Mouse (Mus musculus) adipose tissue, adult 10 weeks (tissue): Measurements from ENCODE around the gene Fbxw7. TPM values are rescaled to one million over a fixed set of nuclear protein-coding genes. Genes with fewer than 3 reads are reported as not detected.

Source experiments
- polyA plus RNA-seq: library from polyadenylated mRNA; stranded (reverse); fragments of 350-450 nt; fragmentation: Illumina TruSeq; extraction: RNeasy Lipid Tissue Mini Kit (QIAGEN cat#74804); gene quantifications from one replicate; pipeline ENCODE4 v1.2.3, GENCODE M21; 2014; ENCODE audit warnings: low read depth, low replicate concordance

The Fbxw7 gene
- polyA plus RNA-seq: 9.9 TPM

GRCm38 (mm10) chr3:84814762-84815381 is at the start of gene Fbxw7:
TSS of gene Fbxw7 (plus strand) at chr3:84815268.

Other genes with a start within 250 kb of the Fbxw7 start
- gene Arfip1, start 232.6 kb upstream of the Fbxw7 start, polyA plus RNA-seq: 36.5 TPM
- 0.22 TPM for gene Tigd4, start 221.7 kb upstream of the Fbxw7 start, polyA plus RNA-seq
- gene Tmem154, start 149.1 kb upstream of the Fbxw7 start, polyA plus RNA-seq: 18.4 TPM